8 mouse cellular contexts compared by ENCODE assay signal in genomic region chr2:165855641-165856301, GRCm38 (mm10). TPM values are rescaled to one million over a fixed set of nuclear protein-coding genes. Genes with fewer than 3 reads are reported as not detected.
DNase-seq lines count a peak whose midpoint lies in the region; ATAC-seq lines count a peak whose summit lies in the region.

No protein-coding gene starts in this region.

- H3K9me3 ChIP-seq in forebrain, embryonic 14.5 days (replicated peaks; ENCODE audit: control insufficient read depth, low read length) = no peaks in the 10 kb centered on the region
- H3K9me3 ChIP-seq in hindbrain, embryonic 16.5 days (ENCODE audit: control insufficient read depth, low read length) = no peaks in the 10 kb centered on the region
- H3K9me3 ChIP-seq in lung, embryonic 15.5 days = no peaks in the 10 kb centered on the region
- H3K9me3 ChIP-seq in stomach, embryonic 15.5 days = no peaks in the 10 kb centered on the region

- DNase-seq in layer of hippocampus, adult 18-20 months (ENCODE audit: low spot score in 2 of 2) = peak; percentile 76 to 90
- no peak for DNase-seq in layer of hippocampus, postnatal 25 days (ENCODE audit: extremely low spot score in 1 of 2, low spot score in 1 of 2)
- DNase-seq in NIH3T3 (ENCODE audit: low read depth) = peak; percentile 88
- peak; percentile 74 for DNase-seq in forebrain, embryonic 14.5 days (ENCODE audit: low spot score)
- DNase-seq in natural killer cell, adult 2 months (ENCODE audit: low spot score in 2 of 2) = no peak

- H3K9ac ChIP-seq in forebrain, embryonic 14.5 days (ENCODE audit: low read length) = no peak overlapping the region
- no peak overlapping the region for H3K9ac ChIP-seq in hindbrain, embryonic 16.5 days (ENCODE audit: low read depth, low read length)
- H3K9ac ChIP-seq in lung, embryonic 15.5 days = no peak overlapping the region
- H3K9ac ChIP-seq in stomach, embryonic 15.5 days = no peak overlapping the region

- H3K27me3 ChIP-seq in forebrain, embryonic 14.5 days (replicated peaks; ENCODE audit: control insufficient read depth, insufficient read depth, low read length) = no peaks in the 10 kb centered on the region
- no peaks in the 10 kb centered on the region for H3K27me3 ChIP-seq in hindbrain, embryonic 16.5 days (replicated peaks; ENCODE audit: control insufficient read depth, insufficient read depth, low read length)
- no peaks in the 10 kb centered on the region for H3K27me3 ChIP-seq in lung, embryonic 15.5 days
- no peaks in the 10 kb centered on the region for H3K27me3 ChIP-seq in stomach, embryonic 15.5 days (replicated peaks)

- WGBS in forebrain, embryonic 14.5 days = 64% methylated on average over 6 of the region's 6 CpGs
- 39% methylated on average over 6 of the region's 6 CpGs for WGBS in hindbrain, embryonic 16.5 days
- 42% methylated on average over 6 of the region's 6 CpGs for WGBS in lung, embryonic 15.5 days
- WGBS in stomach, embryonic 15.5 days = 38% methylated on average over 6 of the region's 6 CpGs

- peaks cover 8% of the 10 kb centered on the region; the same call in 1 of the 2 replicates for H3K36me3 ChIP-seq in forebrain, embryonic 14.5 days (ENCODE audit: control insufficient read depth, insufficient read depth, low read length)
- no peaks in the 10 kb centered on the region; the same call in 1 of the 2 replicates for H3K36me3 ChIP-seq in hindbrain, embryonic 16.5 days (ENCODE audit: control insufficient read depth, insufficient read depth, low read length)
- peaks cover 4% of the 10 kb centered on the region for H3K36me3 ChIP-seq in lung, embryonic 15.5 days
- H3K36me3 ChIP-seq in stomach, embryonic 15.5 days = 0 out of 2 replicates have a peak, but pooled peaks cover 3% of the 10 kb centered on the region

- H3K27ac ChIP-seq in forebrain, embryonic 14.5 days (ENCODE audit: low read depth, low read length) = 0 out of 2 replicates have a peak overlapping the region, but pooled peaks have one; percentile 39
- H3K27ac ChIP-seq in hindbrain, embryonic 16.5 days (ENCODE audit: low read depth, low read length) = peak overlapping the region; percentile 37; the same call in 1 of the 2 replicates
- peak overlapping the region; percentile 97 for H3K27ac ChIP-seq in lung, embryonic 15.5 days
- peak overlapping the region; percentile 98 for H3K27ac ChIP-seq in stomach, embryonic 15.5 days

- ATAC-seq in forebrain, embryonic 14.5 days = peak; percentile 26; the same call in 1 of the 2 replicates
- ATAC-seq in hindbrain, embryonic 16.5 days = no peak
- no peak for ATAC-seq in lung, embryonic 15.5 days (ENCODE audit: borderline replicate concordance, extremely low read depth, low FRiP score, low TSS enrichment)
- no peak for ATAC-seq in stomach, embryonic 15.5 days (ENCODE audit: insufficient read depth, low FRiP score, low read depth)

- H3K4me1 ChIP-seq in forebrain, embryonic 14.5 days (ENCODE audit: control insufficient read depth, insufficient read depth, low read length) = peaks cover 52% of the 10 kb centered on the region
- H3K4me1 ChIP-seq in hindbrain, embryonic 16.5 days (ENCODE audit: control insufficient read depth, insufficient read depth, low read depth, low read length) = peaks cover 45% of the 10 kb centered on the region
- peaks cover 91% of the 10 kb centered on the region for H3K4me1 ChIP-seq in lung, embryonic 15.5 days
- peaks cover 73% of the 10 kb centered on the region for H3K4me1 ChIP-seq in stomach, embryonic 15.5 days

- H3K4me3 ChIP-seq in forebrain, embryonic 14.5 days (ENCODE audit: low read depth, low read length) = no peak overlapping the region
- no peak overlapping the region for H3K4me3 ChIP-seq in hindbrain, embryonic 16.5 days (ENCODE audit: low read length)
- H3K4me3 ChIP-seq in lung, embryonic 15.5 days = no peak overlapping the region
- no peak overlapping the region for H3K4me3 ChIP-seq in stomach, embryonic 15.5 days (replicated peaks)

- H3K4me2 ChIP-seq in forebrain, embryonic 14.5 days (ENCODE audit: low read length) = no peak overlapping the region
- no peak overlapping the region for H3K4me2 ChIP-seq in hindbrain, embryonic 16.5 days (ENCODE audit: low read length)
- H3K4me2 ChIP-seq in lung, embryonic 15.5 days = no peak overlapping the region
- no peak overlapping the region for H3K4me2 ChIP-seq in stomach, embryonic 15.5 days

RNA-seq across cellular contexts. Expression of gene Zmynd8, which starts 43.0 kb away (rescaled TPM):
- 100 to 1,000 TPM; 148 to 149 TPM for total RNA-seq in layer of hippocampus, adult 18-20 months (2021)
- total RNA-seq in layer of hippocampus, postnatal 25 days (2021) = 100 to 1,000 TPM; 140 to 173 TPM
- polyA plus RNA-seq in forebrain, embryonic 14.5 days (2014; fragmentation: Nextera tagmentation; extraction: Ambion mirVana) = 43.3 and 58.0 TPM in 2 replicates
- 64.3 and 66.4 TPM in 2 replicates for polyA plus RNA-seq in hindbrain, embryonic 16.5 days (2015; fragmentation: Nextera tagmentation; extraction: Ambion mirVana)
- polyA plus RNA-seq in lung, embryonic 15.5 days (2015; fragmentation: Nextera tagmentation; extraction: Ambion mirVana) = 44.7 and 46.0 TPM in 2 replicates
- polyA plus RNA-seq in stomach, embryonic 15.5 days (2015; fragmentation: Nextera tagmentation; extraction: Ambion mirVana) = 53.6 and 54.5 TPM in 2 replicates

Comparison
In these comparisons a context has a peak if more than half of its experiments do, and no peak if none do; other contexts are left out.
1. DNase-seq: peak in layer of hippocampus, adult 18-20 months (2 of 2), NIH3T3 (single experiment) and forebrain, embryonic 14.5 days (single experiment); none in layer of hippocampus, postnatal 25 days (0 of 2) and natural killer cell, adult 2 months (0 of 2).
2. H3K27ac ChIP-seq: peak in every context shown above with its lines; median percentile 98 in stomach, embryonic 15.5 days; 97 in lung, embryonic 15.5 days; 39 in forebrain, embryonic 14.5 days; 37 in hindbrain, embryonic 16.5 days.